Mouse (Mus musculus) megakaryocyte, adult 5-6 weeks (primary cell): ENCODE data around the gene Pbx3. TPM values are rescaled to one million over a fixed set of nuclear protein-coding genes. Genes with fewer than 3 reads are reported as not detected.

Experiments used
- ATAC-seq: 2 replicates; pipeline ENCODE4 v1.8.0; 2016; ENCODE audit warnings: mild to moderate bottlenecking, inconsistent platforms; ENCODE audit not compliant: poor library complexity, severe bottlenecking
- total RNA-seq, 2 experiments: library from RNA; stranded (forward) in 1 of 2; stranded (reverse) in 1 of 2; fragments of 153-499, 151-499 nt in 1 of 2; fragments of 221-1000, 200-1000 nt in 1 of 2; gene quantifications; 2 replicates each; pipeline versions ENCODE4 v1.2.3 to v1.2.4; 2015 to 2017

The Pbx3 gene
- total RNA-seq, 2 experiments from 2014 or later: 11.9 to 21.7 TPM

DNA sequence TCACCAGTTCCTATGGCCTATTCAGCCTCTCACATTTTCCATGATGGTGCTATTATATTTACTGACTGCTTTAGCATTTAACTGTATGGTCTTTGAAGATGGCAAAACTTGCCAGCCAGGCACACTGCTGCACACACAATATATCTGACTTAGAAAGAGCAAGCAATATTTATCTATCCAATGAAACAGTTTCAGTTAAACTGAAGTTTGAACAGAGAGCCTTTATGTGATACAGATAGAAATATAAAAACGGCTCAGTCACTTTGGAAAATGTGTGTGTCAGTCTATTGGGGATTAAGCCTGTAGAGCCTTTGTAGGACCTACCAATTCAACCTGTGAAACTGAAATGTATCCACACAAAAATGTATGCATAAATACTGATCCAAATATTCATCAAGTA lies 74.3 kb downstream of the Pbx3 start:
- no peak for ATAC-seq

DNA sequence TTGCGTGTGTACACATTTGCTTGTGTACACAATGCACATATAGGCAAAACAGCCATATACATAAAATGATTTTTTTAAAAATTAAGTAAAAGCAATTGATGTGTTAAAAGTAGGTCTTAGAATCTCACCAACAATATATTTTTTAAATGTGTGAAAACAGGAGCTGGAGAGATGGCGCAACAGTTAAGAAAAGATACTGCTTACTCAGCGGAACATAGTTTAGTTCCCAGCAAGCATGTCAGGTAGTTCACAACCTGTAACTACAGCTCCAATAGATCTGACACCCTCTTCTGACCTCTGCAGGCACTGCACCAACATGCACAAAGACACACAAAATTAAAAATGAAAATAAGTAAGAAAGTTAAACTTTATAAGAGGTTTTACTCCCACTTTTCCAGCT lies 74.7 kb downstream of the Pbx3 start:
- ATAC-seq: no peak

DNA sequence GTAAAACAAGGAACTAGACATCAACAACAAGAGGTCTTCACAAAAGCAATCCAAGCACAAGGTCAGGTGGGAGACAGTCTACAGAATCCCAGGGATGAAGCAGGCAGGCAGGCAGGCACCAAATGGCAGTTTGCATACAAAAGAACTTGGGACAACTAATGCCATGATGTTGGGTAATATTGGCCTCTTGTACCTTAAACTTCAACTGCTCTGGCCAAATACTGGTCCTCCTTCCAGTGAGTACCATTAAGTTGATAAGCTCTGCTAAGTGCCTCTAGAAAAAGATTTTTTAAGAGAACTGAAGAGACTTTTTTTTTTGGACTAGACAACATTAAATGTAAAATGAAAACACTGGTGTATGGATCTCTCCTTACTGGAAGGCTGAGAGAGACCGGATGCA lies 83.2 kb downstream of the Pbx3 start:
- no peak for ATAC-seq

DNA sequence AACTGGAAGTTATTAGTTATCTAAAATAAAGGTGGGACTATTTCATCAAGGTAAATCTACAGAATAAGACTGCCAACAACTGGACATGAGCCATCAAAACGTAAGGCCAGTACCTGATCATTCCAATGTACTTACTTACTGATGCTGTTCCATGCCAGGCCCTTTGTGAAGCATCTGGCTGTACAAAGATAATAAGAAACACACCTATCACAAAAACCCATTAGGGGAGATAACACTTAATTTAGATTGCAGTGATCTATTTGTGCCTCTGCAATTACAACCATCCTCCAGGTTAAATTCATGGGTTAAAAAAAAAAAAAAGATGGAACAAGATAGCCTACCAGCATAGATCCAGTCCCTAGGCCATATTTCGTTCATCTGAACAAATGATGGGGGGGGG lies 88.7 kb downstream of the Pbx3 start:
- ATAC-seq: no peak

DNA sequence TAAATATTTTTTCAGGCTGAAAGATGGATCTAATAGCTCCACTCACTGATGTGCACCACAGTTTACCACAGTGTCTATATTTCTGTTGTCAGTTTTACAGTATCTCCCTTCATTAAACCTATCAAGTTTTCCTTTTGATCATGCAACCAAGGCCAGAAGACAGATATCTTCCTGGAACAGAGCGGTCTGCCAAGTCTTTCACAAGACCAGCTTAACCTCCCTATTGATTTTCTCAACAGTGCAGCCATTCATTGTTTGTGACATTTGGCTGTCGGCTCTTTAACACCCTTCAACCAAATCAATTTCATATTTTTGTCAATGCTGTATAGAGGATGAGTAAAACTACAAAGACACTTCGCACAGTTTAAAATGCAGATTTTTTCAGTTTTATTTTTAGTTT lies 91.9 kb downstream of the Pbx3 start:
- ATAC-seq: no peak

DNA sequence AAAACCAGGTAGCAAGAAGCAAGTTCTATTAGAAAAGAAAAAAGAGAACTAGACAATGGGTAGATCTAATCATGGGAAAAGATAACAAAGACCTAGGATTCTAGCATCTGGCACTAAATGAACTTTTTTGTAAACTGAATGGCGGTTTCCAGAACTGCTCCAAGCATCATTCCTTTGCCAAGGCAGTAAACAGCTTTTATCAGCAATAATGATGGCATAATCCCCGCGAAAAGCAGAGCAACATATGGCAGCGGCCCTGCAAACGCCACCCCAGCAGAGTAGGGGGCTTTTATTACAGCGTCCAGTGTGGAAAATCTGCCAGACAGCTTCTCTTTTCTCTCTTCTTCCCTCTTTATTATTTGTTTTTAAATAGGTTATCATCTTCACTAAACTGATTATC lies 93.2 kb downstream of the Pbx3 start:
- ATAC-seq: no peak

DNA sequence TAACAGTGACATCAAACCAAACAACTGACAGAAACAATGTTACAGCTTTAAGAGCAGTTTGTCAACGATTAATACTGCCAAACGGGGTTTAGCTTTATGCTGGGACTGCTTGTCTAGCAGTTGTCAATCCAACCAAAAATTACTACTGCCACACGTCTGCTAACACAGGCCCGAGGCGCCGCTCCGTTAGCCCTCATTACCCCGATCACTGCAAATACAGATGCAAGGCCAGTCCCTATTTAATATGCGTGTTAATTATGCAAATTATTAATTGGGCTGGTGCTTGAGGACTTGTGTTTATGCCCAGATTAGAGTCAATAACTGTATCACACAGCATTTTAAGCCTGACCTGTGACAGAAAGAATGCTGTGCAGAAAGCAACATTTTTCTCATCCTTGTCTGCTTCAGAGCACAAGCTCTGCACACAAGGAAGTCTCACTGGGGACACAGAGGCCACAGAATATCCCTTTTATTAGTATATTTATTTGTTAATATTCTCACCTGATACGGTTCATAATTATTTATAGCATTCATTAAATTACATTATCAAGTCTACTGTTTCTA lies 97.2 kb downstream of the Pbx3 start:
- ATAC-seq: no peak

DNA sequence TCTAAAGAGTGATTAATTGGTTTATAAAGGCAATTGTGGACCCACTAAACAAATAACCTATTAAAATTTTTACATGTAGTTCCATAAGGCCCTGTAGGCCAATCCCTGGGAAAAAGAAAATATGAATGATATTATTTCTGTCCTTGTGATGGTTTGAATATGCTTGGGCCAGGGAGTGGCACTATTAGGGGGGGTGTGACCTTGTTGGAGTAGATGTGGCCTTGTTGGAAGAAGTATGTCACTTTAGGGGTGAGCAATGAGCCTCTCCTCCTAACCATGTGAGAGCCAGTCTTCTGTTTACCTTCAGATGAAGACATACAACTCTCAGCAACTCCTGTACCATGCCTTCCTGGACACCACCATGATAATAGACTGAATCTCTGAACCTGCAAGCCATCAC lies 110.9 kb downstream of the Pbx3 start:
- ATAC-seq: no peak

DNA sequence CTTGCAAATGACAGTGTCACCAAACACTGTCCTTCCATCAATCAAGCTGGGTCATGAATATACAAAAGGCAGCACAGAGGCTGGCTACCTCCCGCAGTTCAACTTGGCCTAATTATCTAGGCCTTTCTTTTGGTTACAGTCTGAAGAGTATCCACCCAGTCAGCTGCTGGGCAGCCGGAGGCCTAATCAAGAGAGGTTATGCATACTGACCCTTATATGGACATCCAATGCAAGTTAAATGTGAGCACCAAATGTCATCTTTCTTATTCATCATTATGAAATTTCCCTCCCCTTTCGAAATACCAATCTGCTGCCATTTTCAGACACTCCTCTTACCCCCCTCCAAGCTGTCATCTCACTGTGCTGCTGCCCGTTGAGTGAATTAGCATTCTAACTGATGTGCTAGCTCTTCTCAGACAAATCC lies 112.3 kb downstream of the Pbx3 start:
- no peak for ATAC-seq

DNA sequence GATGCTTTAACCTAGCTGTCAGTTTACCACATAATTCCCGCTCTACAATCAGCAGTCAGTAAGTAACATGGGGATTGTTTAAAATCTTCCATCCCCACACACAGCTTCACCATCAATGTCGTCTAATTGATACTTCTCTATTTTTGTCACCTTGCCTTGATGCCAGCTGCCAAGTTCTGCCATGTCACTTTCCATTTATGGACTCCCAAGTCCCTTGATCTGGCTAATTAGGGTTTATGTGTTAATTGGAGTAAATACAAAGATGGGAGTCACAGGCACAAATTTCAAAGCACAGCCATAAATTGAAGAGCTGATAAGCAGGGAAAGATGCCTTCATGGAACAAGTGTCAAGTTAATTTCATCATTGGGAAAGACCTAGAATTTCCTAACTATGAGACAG lies 114.7 kb downstream of the Pbx3 start:
- no peak for ATAC-seq

DNA sequence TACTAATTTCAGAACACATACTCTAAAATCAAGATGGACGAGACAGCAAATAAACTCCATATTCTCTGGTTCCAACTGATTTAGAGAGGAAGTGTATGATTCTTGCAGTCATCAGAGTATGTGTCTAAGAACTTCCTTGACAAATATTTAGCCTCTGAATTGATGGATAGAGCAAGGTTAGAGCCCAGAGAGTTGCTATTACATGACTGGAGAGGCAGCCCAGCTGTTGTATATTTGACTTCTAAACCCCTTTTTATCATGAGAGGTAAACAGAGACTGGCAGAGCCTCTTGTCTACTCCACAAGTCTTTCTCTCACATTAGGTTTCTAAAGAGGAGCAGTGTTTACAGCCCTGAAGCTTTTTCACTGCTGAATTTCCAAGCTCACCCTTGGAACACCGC lies 115.3 kb downstream of the Pbx3 start:
- no peak for ATAC-seq

DNA sequence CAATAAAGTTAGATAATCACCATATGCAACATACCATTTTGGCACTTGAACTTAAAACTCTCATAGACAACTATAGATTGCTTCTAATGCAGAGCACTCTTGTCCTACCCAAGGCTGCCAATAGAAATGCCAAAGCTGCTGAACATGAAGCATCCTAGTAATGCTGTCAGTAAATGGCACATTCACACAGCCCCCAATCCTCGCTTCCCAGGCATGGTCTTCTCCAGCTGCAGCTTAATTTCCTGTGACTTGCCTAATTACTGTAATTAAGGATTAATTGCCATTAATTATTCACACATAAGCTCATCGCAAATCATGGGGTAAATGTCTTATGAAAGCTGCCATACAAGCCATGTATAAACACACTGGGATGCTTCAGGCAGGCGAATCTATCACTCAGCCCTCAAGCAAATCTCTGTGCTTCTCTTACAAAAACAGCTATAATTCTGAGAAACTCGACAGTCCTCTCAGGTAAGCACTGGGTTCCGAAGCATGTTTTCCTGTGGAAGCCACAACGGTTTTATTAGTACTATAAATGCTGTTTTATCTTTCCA lies 116.9 kb downstream of the Pbx3 start:
- ATAC-seq: no peak

DNA sequence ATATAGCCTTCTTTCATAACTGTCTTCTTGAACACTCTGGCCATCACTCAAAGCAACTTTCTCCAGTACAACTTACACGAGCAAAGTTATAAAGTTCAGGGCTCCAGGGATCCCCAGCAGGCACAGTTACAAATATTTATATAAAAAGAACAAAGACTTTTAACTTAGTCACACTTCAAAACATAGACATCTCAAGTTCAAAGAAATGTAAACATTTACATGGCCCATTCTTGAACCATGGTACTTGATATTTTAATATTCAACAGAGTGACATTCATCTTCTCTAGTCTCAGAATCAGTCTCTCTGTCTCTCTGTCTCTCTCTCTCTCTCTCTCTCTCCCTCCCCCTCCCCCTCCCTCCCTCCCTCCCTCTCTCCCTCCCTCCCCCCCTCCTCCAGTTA lies 119.3 kb downstream of the Pbx3 start:
- no peak for ATAC-seq

DNA sequence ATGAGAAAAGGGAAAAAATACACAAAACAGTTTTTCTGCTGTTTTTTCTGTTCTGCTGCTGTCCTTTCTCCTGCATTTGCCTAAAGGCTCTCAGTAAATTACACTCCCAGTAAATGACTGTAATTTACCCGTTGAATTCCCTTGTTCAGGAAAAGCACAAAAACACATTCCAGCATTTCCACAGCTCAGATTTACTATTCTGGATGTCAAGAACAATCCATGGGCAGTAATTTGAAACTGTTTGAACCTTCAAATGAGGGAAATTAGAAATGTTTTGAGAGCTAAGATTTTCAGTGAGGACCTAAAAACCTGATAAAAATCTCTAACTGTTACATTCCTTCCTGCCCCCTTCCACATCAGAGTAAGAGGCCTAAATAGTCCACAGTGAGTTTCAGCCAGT lies 119.8 kb downstream of the Pbx3 start:
- ATAC-seq: no peak

DNA sequence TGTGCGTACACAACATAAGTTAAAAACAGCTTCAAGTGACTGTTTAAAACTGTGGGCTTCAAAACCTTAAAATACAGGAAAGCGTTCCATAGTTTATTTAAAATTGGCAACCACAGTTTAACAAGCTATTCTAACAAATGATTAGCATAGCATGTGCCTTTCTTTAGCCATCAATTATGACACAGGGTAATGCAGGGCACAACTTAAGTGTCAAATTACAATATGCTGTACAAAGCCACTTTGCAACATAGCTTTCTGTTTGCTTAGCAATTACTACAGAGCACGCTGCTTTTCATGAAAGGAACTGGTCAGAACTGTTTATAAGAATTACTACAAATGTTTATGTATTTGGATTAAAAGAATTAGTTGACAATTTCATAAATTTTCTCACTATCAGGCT lies 120.7 kb downstream of the Pbx3 start:
- ATAC-seq: no peak

DNA sequence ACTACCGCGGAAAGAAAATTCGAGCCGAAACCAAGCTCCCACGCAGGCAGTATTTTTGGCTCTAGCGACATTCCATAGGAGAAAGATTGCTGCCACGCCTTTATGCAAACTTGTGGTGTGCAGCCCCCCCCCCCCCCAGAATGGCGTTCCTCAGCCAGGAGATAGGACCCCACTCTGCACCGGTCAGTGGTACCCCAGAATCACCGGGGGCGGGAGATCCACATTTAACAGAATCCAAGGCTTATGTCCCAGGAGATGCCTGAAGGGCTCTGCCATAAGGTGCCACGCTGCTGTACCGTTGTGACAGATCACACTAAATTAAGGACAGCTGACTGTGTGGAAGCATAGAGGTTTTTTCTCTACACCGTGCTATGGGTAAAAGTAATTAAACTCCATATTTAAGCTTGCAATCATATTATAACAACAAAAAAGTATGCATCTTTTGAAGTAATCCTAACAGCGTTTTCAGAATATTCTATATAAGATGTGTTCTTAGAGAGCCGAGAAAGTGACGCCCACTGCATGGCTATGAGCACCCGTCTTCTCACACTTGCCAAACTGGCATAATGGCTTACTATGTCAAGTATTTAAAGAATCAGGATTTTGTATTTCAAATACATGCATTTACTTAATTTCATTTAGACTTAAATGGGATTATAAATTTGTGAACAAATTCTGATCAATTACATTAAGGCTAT lies 122.8 kb downstream of the Pbx3 start:
- no peak for ATAC-seq

DNA sequence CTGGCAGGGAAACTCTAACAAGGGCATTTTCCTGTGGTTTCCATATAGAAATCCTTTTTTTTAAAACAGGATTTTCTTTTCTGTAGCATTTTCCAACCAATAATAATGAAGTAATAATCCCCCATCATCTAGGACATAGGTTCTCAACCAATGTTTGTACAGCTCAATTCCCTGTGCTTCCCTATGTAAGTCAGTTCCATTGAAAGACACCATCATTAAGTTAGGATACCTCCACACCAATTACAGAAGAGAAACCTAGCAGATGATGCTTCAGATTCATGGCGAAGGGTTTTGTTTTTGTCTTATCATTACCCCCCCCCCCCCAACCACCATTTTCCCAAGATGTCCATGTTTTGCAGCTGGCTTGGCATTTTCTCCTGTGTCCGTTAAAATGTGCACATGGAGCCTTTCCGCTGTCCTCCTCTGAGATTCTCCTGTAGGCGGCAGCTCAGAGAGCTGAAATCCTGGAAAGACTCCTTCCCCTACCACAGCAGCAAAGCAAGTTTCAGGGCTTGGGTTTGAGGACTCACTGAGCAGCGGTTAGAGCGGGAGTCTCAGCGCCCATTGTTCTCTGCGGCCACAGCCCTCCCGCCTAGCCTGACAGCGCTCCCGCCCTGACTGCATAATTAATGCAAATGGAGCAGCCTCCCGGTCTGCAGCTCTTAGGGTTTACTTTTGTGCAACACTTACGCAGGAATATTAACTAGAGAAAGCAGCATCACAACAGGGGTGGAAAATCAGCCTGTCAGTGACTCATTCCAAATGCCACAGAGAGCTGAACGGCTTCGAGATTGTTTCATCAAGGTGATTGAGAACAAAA lies 123.6 kb downstream of the Pbx3 start:
- ATAC-seq: no peak

DNA sequence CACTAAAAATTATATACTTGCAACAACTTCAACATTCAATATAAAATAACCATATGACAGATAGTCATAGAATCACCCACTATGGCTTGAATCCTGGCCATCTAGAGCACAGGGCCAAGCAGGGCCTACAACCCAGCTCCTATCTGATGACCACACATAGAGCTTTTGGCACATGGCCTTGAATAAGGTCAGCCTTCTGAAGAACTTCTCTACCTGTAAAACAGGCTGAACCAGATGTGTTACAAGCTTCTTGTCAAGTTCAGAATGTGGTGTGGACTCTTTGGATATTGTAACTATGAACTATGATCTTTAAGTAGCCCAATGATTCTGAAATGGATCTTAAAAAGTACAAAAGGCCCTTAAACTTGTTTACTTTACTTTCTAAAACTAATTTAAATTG lies 132.1 kb downstream of the Pbx3 start:
- ATAC-seq: no peak

DNA sequence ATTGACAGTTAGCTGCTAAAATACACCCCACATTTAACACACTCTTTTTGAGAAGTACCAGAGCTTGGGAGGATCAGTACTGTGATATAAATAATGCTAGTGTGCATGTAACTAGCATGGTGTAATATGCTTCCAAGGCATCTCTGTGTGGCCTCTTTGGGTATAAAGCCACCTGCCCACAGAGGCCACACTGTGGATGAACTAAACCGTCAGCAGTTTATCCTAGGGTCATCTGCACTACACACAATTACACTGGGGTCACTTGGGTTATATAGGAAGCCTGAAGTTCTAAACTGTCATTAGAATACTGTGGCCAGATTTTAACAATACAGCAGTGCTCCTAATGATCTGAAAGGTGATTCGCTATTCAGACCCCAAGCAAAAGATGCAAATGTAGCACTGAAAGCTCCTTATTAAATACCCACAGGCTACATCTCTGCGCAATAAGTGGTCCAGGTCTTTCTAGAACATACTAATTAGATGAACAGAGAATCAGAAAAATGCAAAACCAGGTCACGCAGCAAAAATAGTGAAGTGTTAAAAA lies 133.6 kb downstream of the Pbx3 start:
- ATAC-seq: no peak

DNA sequence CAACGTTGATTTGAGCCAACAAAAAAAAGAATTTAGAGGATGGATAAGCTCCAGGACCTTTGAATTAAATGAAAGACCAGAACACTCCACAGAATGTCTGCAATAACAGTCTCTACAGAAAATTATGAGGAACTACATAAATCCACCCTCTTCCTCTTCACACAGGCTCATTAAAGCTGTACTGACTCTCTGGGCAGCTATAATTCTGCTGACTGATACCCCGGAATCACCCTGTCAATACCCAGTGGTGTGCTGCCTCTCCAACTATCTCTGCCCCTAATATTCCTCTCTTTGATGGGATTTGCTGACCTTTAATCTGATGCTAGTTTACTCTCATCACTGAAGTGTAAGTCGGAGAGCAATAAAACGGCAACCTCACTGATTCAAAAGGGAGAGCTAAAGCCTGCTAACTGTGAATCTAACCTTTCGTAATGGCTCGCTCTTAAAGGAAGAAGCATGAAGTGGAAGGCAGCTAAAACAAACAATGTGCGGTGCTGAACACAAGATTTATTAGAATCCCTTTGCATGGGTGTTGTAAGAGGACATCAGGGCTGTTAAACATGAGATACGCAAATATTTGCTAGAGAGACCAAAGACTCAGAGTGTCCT lies 137.4 kb downstream of the Pbx3 start:
- ATAC-seq: no peak

DNA sequence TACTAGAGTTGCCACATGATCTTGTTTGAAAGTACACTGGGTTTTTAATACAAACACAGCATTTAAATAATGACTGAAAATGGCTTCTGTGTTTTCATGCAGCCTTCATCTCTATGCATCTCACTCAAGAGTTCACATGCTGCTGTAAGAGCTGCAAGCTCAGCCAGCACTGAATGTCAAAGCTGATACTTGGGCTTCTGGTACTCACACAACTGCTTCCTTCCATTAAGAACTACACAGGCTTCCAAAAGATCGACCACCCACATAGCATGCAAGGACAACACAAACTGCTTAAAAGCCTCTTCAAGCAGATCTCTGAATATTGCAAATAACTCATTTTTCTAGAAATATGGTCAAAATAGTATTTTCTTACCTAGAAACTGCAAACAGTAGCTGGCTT lies 138.7 kb downstream of the Pbx3 start:
- no peak for ATAC-seq
